8 mouse cellular contexts compared by ENCODE assay signal in genomic region chr2:71546640-71547071, GRCm38 (mm10). TPM values are rescaled to one million over a fixed set of nuclear protein-coding genes. Genes with fewer than 3 reads are reported as not detected.
DNase-seq lines count a peak whose midpoint lies in the region; ATAC-seq and TF ChIP-seq lines count a peak whose summit lies in the region.

Dlx2 (minus strand) TSS chr2:71546754.

- 0 out of 2 replicates have a peak, but pooled peaks cover 2% of the 10 kb centered on the region for H3K4me1 ChIP-seq in cortical plate, adult 2 months (ENCODE audit: control insufficient read depth, insufficient read depth, low read length)
- peaks cover 19% of the 10 kb centered on the region for H3K4me1 ChIP-seq in liver, embryonic 16.5 days (ENCODE audit: control insufficient read depth, low read depth, low read length)

- peak within 1 kb of the TSS; percentile 51 for H3K4me3 ChIP-seq in cortical plate, adult 2 months (ENCODE audit: insufficient read depth, low read length)
- H3K4me3 ChIP-seq in liver, embryonic 16.5 days (ENCODE audit: low read depth, low read length), result peak within 1 kb of the TSS; percentile 54

- TF ChIP-seq CTCF in cortical plate, adult 2 months (IDR thresholded peaks at IDR 0.05; ENCODE audit: extremely low read depth, insufficient read depth, low read length), result no peak

- H3K9ac ChIP-seq in liver, embryonic 16.5 days (ENCODE audit: low read depth, low read length), result no peak within 1 kb of the TSS

- H3K27me3 ChIP-seq in liver, embryonic 16.5 days (ENCODE audit: control insufficient read depth, insufficient read depth, low read depth, low read length), result peaks cover 95% of the 10 kb centered on the region

- DNase-seq in left cerebral cortex, postnatal 25 days (ENCODE audit: low spot score in 2 of 2), result peak; percentile 35 to 55
- DNase-seq in left cerebral cortex, postnatal 14 days (ENCODE audit: low spot score in 2 of 2), result no peak
- peak; percentile 28 for DNase-seq in heart, postnatal 4 days
- peak; percentile 56 for DNase-seq in testis, postnatal 10 days (ENCODE audit: low spot score)
- DNase-seq in left cerebral cortex, adult 11 months (ENCODE audit: low spot score), result no peak

- no peak within 1 kb of the TSS for H3K27ac ChIP-seq in cortical plate, adult 2 months (ENCODE audit: insufficient read depth, low read length)
- H3K27ac ChIP-seq in liver, embryonic 16.5 days (ENCODE audit: low read length), result no peak within 1 kb of the TSS

- under 1% methylated on average over 37 of the region's 37 CpGs for WGBS in liver, embryonic 16.5 days (ENCODE audit: insufficient replicate concordance)

- H3K36me3 ChIP-seq in liver, embryonic 16.5 days (ENCODE audit: control insufficient read depth, insufficient read depth), result no peaks in the 10 kb centered on the region

- H3K4me2 ChIP-seq in liver, embryonic 16.5 days (ENCODE audit: low read depth, low read length), result peak within 1 kb of the TSS; percentile 75

- ATAC-seq in liver, embryonic 16.5 days (ENCODE audit: low read depth), result 0 out of 2 replicates have a peak, but pooled peaks have one; percentile 7
- no peak for ATAC-seq in activated CD4-positive, CD25-positive, alpha-beta regulatory T cell, adult 4 months

- no peak for TF ChIP-seq POLR2A in cortical plate, adult 2 months (IDR thresholded peaks at IDR 0.05; ENCODE audit: extremely low read depth, insufficient read depth, low read length)

- no peaks in the 10 kb centered on the region for H3K9me3 ChIP-seq in liver, embryonic 16.5 days (replicated peaks; ENCODE audit: control insufficient read depth, low read length)

- intact Hi-C loops in left cerebral cortex, postnatal 25 days (cut with DNase I), result loop anchor here (5.0 kb wide), 1 partner anchor 1074 kb away; the partner anchor contains the start of gene Sp5
- intact Hi-C loops in left cerebral cortex, postnatal 14 days (cut with DNase I), result loop anchor here (10.0 kb wide), 1 partner anchor 292 kb away; no protein-coding TSS in a partner anchor

RNA-seq across cellular contexts. Expression of gene Dlx2, which starts in this region (rescaled TPM):
- total RNA-seq in left cerebral cortex, postnatal 25 days (2021), result 1 to 10 TPM; 5.3 to 5.4 TPM
- total RNA-seq in left cerebral cortex, postnatal 14 days (2021), result 1 to 10 TPM; 4.7 to 6.9 TPM
- polyA plus RNA-seq in cortical plate, adult 2 months (2012; rRNA removed), result 4.1 and 4.2 TPM in 2 replicates
- under 1 TPM in 1 of 2 experiments, not detected in 1; 0.11 TPM for total RNA-seq in heart, postnatal 4 days (2021)
- polyA plus RNA-seq in liver, embryonic 16.5 days (2015; fragmentation: Nextera tagmentation; extraction: Ambion mirVana), result 0.04 TPM in 1 of 2 replicates, not detected in the other
- not detected for polyA plus RNA-seq in activated CD4-positive, CD25-positive, alpha-beta regulatory T cell, adult 4 months (2017; shearing (Covaris generic))

Comparison
In these comparisons a context has a peak if more than half of its experiments do, and no peak if none do; other contexts are left out.
1. RNA of gene Dlx2 (total RNA-seq): 4.7 to 6.9 TPM in left cerebral cortex, postnatal 14 days and 5.3 to 5.4 TPM in left cerebral cortex, postnatal 25 days; 0.11 TPM in heart, postnatal 4 days; every median in the first group is over 4 times any median in the second.
2. DNase-seq: peak in left cerebral cortex, postnatal 25 days (2 of 2) and testis, postnatal 10 days (single experiment); none in left cerebral cortex, postnatal 14 days (0 of 2) and left cerebral cortex, adult 11 months (single experiment).
3. Peak in DNase-seq in heart, postnatal 4 days; RNA of the gene not detected or under 1 TPM.
4. Peak in ATAC-seq, H3K4me3 ChIP-seq and H3K4me2 ChIP-seq in liver, embryonic 16.5 days; RNA of the gene not detected or under 1 TPM.